Mouse (Mus musculus) brain, embryonic 18.5 days (tissue): ENCODE data around the gene Nhsl2.

Experiments
- DNase-seq: peaks from one replicate; pipeline ENCODE4 v3.0.0-alpha.2; 2012; ENCODE audit warnings: low read depth, low spot score

Nhsl2 gene

DNA sequence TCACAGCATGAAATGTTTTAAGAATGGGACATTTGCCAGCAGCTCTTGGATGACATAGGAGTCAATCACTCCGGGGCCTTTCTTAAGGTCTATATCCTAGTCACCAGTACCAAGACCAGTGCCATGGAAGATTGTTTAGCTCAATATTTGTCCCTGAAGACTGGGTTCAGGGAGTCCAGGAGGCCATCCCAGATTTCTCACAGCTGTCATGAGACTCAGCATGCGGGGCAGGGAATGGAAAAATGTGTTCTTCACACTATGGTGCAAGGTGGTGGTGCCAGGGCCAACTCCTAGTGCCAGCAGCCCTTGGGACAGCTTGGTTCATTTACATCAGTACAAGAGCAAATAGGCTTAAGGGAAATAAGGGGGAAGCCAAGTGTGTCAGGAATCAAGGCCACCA is 131.4 kb downstream of the Nhsl2 start:
- no peak for DNase-seq

GRCm38 (mm10) chrX:101981450-101981849 is 132.3 kb downstream of the Nhsl2 start:
- DNase-seq: no peak

DNA sequence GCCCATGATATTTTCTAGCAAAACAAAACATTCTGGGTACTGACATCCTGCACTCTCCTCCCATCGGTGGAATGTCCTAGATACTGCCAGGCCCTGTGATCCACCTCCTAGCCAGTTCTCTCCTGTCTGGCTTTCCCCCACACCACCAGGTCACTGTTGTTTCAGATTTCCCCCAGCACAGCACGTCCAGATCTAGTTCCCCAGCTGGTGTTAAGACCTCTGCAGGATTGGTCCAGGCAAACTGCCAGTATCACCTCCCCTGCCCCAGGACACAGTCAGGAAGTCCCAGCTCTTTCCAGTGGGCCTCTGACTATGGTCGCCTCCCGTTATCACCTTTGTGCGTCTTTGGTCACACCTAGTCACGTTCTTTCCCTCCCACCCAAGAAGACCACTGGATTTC is 134.5 kb downstream of the Nhsl2 start:
- DNase-seq: no peak

DNA sequence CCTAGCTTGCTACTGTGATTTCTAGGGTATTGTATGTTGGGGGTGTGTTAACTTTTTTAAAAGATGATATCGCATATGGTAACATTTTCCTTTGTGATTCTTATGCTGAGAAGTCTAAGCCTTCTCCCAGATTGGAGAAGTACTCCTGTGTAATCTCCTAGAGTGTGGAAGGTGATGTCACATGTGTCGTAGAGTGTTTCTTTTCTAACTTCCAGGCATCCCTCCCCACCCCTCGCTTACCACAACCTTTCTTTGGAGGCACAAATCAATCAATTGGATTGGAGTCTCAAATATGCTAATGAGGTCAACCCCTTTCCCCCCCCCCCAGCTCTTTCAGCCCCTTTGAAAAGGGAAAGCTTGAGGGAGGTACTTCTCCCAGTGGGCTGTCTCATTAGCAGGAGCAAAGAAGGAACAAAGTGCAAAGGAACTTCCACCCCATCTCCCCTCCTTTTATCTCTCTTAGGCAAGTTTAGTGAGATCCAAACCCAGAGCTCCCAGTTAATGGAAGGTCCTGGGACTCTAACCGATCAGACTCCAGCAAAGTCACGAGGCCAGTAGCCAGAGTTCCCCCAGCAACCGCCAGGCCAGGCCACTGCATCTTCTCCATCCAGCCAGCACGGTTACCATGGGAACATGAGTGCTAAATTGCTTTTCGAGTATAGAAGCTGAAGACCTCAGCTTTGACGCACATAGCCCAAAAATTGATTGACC is 137.6 kb downstream of the Nhsl2 start:
- DNase-seq: no peak

- DNase-seq: peak; percentile 66
Observed at GRCm38 (mm10) chrX:101993841-101994571, 144.8 kb downstream of the Nhsl2 start.

DNA sequence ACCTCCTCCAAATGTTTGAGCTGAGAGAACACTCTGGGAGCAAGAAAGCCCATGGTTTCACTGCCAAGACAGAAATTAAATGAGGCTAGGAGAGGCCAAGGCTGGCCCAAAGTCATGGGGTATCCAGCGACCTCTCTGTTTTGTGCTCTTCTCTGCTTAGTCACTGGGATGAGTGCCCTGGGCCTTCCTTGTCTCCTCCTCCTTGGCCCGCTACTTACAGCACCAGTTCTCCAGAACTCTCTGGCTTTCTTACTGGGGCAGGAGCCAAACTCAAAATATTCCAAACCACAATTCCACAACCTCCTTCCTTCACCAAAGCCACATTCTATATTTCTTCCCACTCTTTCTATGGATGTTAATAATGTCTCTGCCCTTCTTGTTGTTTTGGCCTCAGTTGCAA is 147.5 kb downstream of the Nhsl2 start:
- DNase-seq: no peak

DNA sequence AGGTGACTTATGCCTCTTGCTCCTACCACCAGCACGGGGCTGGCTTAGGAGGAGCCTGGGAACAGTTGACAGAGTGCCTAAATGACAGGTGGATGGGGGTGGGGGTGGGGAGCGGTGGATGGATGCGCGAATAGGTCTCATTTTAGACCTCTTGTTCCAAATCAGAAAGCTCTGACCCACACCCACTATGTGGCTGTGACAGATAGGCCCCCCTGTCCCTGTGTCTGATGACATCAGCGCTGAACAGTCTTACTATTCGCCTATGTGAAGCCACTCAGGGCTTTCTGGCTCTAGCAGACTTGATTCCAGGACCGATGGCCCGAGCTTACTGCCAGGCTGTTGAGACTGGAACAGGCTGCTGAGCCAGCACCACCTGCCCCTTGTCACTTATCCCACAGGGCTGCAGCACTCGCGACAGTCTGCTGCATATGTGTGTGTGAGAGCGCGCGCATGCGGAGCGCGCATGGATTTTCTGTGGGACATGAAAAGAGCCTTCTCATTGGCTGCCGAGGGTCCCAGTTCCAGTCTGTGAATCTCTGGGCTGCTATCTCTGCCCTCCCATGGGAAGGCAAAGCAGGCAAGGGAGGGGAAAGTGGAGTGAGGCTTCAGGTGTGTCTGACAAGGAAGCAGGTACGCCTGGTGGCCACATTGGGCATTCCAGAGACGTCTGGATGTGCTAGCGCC is 154.6 kb downstream of the Nhsl2 start:
- DNase-seq: peak; percentile 57

DNA sequence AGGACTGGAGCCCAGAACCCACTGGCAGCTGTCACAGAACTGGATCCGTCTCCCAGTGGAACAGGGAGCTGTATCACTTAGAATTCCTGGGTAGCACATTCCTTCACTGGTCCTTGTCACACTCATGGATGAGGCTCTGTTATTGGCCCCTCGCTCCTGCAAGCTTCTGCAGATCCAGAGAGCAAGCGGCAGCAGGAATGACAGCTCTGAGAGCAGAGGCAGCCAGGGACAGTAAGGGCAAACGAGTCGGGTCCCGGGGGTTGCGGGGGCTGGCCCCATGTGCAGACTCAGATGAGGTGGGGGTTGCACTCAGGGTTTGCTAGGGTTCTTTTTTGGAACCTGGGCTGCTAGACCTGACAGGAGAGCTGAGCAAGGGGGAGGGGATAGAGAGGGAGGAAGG is 155.2 kb downstream of the Nhsl2 start:
- DNase-seq: no peak

GRCm38 (mm10) chrX:102005141-102005641 is 156.0 kb downstream of the Nhsl2 start:
- DNase-seq: no peak

DNA sequence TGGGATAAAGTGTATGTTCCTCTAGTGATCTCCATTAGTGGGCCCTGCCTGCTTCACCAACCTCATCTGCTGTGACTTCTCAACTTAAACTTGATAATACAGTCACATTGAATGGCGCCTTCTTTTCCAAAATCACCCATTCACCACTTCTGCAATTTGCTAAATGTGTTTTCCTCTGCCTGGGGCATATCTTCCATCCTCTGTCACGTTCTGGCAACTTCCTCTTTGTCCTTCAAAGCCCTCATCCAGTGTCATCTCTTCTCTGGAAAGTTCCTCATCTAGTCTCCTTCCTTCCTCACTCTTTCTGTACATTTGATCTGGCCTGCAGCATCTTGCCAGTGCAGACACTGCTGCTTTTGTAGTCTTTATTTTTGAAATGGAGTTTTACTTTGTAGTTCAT is 158.8 kb downstream of the Nhsl2 start:
- DNase-seq: no peak

GRCm38 (mm10) chrX:102017213-102017923 is 168.2 kb downstream of the Nhsl2 start:
- DNase-seq: no peak

DNA sequence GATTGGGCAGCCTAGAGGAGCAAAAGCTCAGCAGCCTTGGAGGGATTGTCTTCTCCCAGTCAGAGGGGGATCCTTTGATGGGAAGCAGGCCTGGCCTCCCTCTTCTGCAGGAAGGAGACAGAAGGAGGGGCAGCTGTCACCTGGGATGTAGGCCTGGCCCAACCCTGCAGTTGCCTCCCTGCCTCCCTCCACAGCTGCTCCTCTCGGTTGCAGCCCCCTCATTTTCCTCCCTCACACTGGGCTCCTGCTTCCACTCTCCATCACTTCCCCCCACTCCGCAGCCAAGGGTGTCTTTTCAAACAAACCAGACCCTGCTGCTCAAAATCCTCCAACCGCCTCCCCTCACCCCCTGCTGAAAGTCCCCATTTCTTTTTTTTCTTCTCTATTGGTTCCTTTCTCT is 169.7 kb downstream of the Nhsl2 start:
- DNase-seq: no peak

GRCm38 (mm10) chrX:102019471-102020240 is 170.5 kb downstream of the Nhsl2 start:
- no peak for DNase-seq

GRCm38 (mm10) chrX:102024976-102025375 is 175.8 kb downstream of the Nhsl2 start:
- DNase-seq: no peak

DNA sequence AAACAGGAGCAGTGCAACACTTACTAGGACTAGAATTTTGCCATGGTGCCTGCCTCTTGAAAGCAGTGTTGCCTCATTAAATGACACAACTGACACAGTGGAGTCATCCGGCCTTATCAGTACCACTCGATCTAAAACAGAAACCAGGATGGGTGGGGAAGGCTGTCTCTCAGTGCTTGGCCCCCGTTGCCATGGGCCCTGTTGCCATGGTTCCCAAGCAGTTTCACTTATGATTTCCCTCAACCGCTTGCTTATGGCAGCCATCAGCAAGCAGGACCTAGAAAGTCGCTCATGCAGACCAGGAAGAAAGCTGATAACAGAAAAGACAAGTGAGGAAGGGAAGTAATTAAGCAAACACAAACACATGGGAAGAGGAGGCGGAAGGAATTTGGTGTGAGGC is 182.7 kb downstream of the Nhsl2 start:
- DNase-seq: no peak

GRCm38 (mm10) chrX:102032431-102032830 is 183.2 kb downstream of the Nhsl2 start:
- no peak for DNase-seq

DNA sequence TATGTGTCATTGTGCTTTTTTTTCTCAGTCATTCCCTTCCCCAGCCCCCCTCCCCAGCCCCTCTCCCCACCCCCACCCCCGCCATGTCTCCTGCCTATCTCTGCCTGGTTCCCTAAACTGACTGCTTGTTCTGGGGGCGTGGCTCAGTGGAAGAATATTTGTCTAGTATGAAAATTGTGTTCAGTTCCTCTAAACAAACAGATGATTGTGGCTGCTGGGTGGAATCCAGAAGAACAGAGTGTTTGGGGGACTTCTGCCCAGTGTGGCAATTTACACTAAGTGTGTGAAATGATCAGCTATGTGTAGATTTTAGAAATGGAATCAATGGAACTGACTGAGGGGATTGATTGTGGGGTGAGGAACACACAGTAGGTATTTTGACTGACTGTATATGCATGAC is 184.4 kb downstream of the Nhsl2 start:
- no peak for DNase-seq

- DNase-seq: no peak
Observed at GRCm38 (mm10) chrX:102035671-102036070, 186.5 kb downstream of the Nhsl2 start.

GRCm38 (mm10) chrX:102036866-102037361 is 187.7 kb downstream of the Nhsl2 start:
- no peak for DNase-seq

DNA sequence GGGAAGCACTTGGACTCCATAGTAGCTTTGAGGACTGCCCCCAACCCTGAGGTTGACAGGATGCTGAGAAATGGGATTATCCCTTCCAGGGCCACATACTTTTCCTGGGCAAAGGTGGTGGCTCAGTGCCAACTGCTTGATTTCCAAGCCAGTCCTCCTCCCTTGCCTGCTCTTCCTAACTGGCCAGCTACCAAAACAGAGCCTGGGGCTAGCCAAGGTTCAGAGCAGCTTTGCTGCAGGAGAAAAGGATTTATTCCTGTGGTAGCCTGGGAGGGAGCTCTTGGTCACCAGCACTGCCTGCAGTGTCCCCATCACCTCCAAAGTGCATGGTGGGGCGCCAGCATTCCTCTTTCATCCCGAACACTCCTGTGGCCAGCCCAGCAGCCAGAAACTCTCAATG is 188.3 kb downstream of the Nhsl2 start:
- DNase-seq: no peak

- no peak for DNase-seq
Observed at GRCm38 (mm10) chrX:102041562-102041961, 192.4 kb downstream of the Nhsl2 start.
